Mouse (Mus musculus): ENCODE results near the gene Themis2.

GRCm38 (mm10) chr4:132780288-132780687 lies 15.9 kb downstream of the Themis2 start:
- TF ChIP-seq CTCF (IDR thresholded peaks at IDR 0.05; ENCODE audit: insufficient read depth, low read depth, low read length), result no peak
- TF ChIP-seq POLR2A (IDR thresholded peaks at IDR 0.05; ENCODE audit: insufficient read depth, low read depth, low read length), result no peak
